Mouse (Mus musculus) stomach, postnatal 0 days (tissue): ENCODE results near the gene Nomo1.

Source experiments
- CTCF ChIP-seq: IDR thresholded peaks from 2 replicates; pipeline ENCODE4 v1.5.1; 2016; ENCODE audit warnings: antibody characterized with exemption, low read depth, mild to moderate bottlenecking, moderate library complexity
- EP300 ChIP-seq: optimal IDR thresholded peaks from 2 replicates; pipeline ENCODE3; 2016; ENCODE audit warnings: antibody characterized with exemption

- no peak for TF ChIP-seq CTCF
- TF ChIP-seq EP300, result no peak
Observed at GRCm38 (mm10) chr7:46132229-46132628, 98.7 kb downstream of the Nomo1 start.
